Mouse (Mus musculus): ENCODE measurements at regions not wholly inside any gene's neighbourhood (a gene's known extent, or its start where the extent isn't known, plus 50 kb on each side); places are given as distances from the start of the nearest gene placed in this dataset.

GRCm38 (mm10) chr3:149225684-149226083 is 235.3 kb upstream of the Adgrl2 start:
- no peak for TF ChIP-seq POLR2A (IDR thresholded peaks at IDR 0.05; ENCODE audit: insufficient read depth, low read depth, low read length)
- no peak for TF ChIP-seq CTCF (IDR thresholded peaks at IDR 0.05)
- TF ChIP-seq EP300 (IDR thresholded peaks at IDR 0.05; ENCODE audit: insufficient read depth, low read depth, low read length), result no peak
